In genomic region chr7:27591266-27592216, GRCm38 (mm10) we compare ENCODE assay signal across 8 mouse cellular contexts. TPM values are rescaled to one million over a fixed set of nuclear protein-coding genes. Genes with fewer than 3 reads are reported as not detected.
DNase-seq lines count a peak whose midpoint lies in the region; ATAC-seq and TF ChIP-seq lines count a peak whose summit lies in the region.

Gene Akt2, plus strand, starts transcription at chr7:27591552.

- peak; percentile 96 for ATAC-seq in forebrain, embryonic 14.5 days
- ATAC-seq in lung, embryonic 14.5 days (ENCODE audit: insufficient read depth), result peak; percentile 95

- peak within 1 kb of the TSS; percentile 99 for H3K27ac ChIP-seq in ES-E14 (ENCODE audit: insufficient read depth, low read depth, low read length, poor library complexity, severe bottlenecking)
- peak within 1 kb of the TSS; percentile 99 for H3K27ac ChIP-seq in forebrain, embryonic 14.5 days (ENCODE audit: low read depth, low read length)
- H3K27ac ChIP-seq in lung, embryonic 14.5 days (ENCODE audit: low read depth), result peak within 1 kb of the TSS; percentile 97
- peak within 1 kb of the TSS; percentile 97 for H3K27ac ChIP-seq in olfactory bulb, adult 2 months (ENCODE audit: insufficient read depth, low read depth, low read length)
- peak within 1 kb of the TSS; percentile 99 for H3K27ac ChIP-seq in thymus, adult 2 months (ENCODE audit: control insufficient read depth, insufficient read depth, low read length)

- in situ Hi-C loops in ES-E14 (cut with MboI; ENCODE audit: low sequenced_read_pairs in 2 of 2, unreplicated experiment in 2 of 2), result no loop called here

- H3K4me3 ChIP-seq in ES-E14 (ENCODE audit: insufficient read depth in 1 of 2, low read depth in 1 of 2, low read length in 2 of 2, poor library complexity in 1 of 2, severe bottlenecking in 1 of 2), result peak within 1 kb of the TSS; percentile 78 to 94
- peak within 1 kb of the TSS; percentile 70 for H3K4me3 ChIP-seq in forebrain, embryonic 14.5 days (ENCODE audit: low read depth, low read length)
- H3K4me3 ChIP-seq in lung, embryonic 14.5 days (ENCODE audit: low read depth, low read length), result peak within 1 kb of the TSS; percentile 69
- peak within 1 kb of the TSS; percentile 84 for H3K4me3 ChIP-seq in olfactory bulb, adult 2 months (ENCODE audit: insufficient read depth, low read depth, low read length)
- H3K4me3 ChIP-seq in thymus, adult 2 months (ENCODE audit: control insufficient read depth, insufficient read depth, low read length), result peak within 1 kb of the TSS; percentile 86

- H3K4me2 ChIP-seq in forebrain, embryonic 14.5 days (ENCODE audit: low read length), result peak within 1 kb of the TSS; percentile 70
- peak within 1 kb of the TSS; percentile 79 for H3K4me2 ChIP-seq in lung, embryonic 14.5 days

- H3K9ac ChIP-seq in ES-E14 (ENCODE audit: insufficient read depth, low read depth, low read length, poor library complexity, severe bottlenecking), result peak within 1 kb of the TSS; percentile 97
- peak within 1 kb of the TSS; percentile 91 for H3K9ac ChIP-seq in forebrain, embryonic 14.5 days (ENCODE audit: low read length)
- H3K9ac ChIP-seq in lung, embryonic 14.5 days, result peak within 1 kb of the TSS; percentile 77

- H3K9me3 ChIP-seq in ES-E14 (ENCODE audit: control insufficient read depth, insufficient read depth, low read depth, low read length), result no peaks in the 10 kb centered on the region
- H3K9me3 ChIP-seq in forebrain, embryonic 14.5 days (replicated peaks; ENCODE audit: control insufficient read depth, low read length), result no peaks in the 10 kb centered on the region
- H3K9me3 ChIP-seq in lung, embryonic 14.5 days (ENCODE audit: low read depth, low read length), result no peaks in the 10 kb centered on the region

- WGBS in forebrain, embryonic 14.5 days, result 0% methylated on average over 42 of the region's 71 CpGs
- under 1% methylated on average over 54 of the region's 71 CpGs for WGBS in lung, embryonic 14.5 days
- 1% methylated on average over 69 of the region's 71 CpGs for WGBS in olfactory bulb, adult 2 months
- under 1% methylated on average over 64 of the region's 71 CpGs for WGBS in thymus, adult 2 months

- H3K36me3 ChIP-seq in ES-E14 (ENCODE audit: control insufficient read depth, insufficient read depth, low read length, poor library complexity, severe bottlenecking), result peaks cover 11% of the 10 kb centered on the region; the same call in 1 of the 2 replicates
- H3K36me3 ChIP-seq in forebrain, embryonic 14.5 days (ENCODE audit: control insufficient read depth, insufficient read depth, low read length), result no peaks in the 10 kb centered on the region
- H3K36me3 ChIP-seq in lung, embryonic 14.5 days (ENCODE audit: insufficient read depth), result peaks cover 4% of the 10 kb centered on the region; the same call in 1 of the 2 replicates
- H3K36me3 ChIP-seq in thymus, adult 2 months (ENCODE audit: control insufficient read depth, insufficient read depth, low read length), result no peaks in the 10 kb centered on the region

- peak; percentile 8; the same call in 1 of the 2 replicates for TF ChIP-seq CTCF in lung, embryonic 14.5 days (IDR thresholded peaks at IDR 0.05; ENCODE audit: low read depth)
- no peak for TF ChIP-seq CTCF in olfactory bulb, adult 2 months (IDR thresholded peaks at IDR 0.05; ENCODE audit: insufficient read depth, low read depth, low read length)
- peak; percentile 20; the same call in 1 of the 2 replicates for TF ChIP-seq CTCF in thymus, adult 2 months (IDR thresholded peaks at IDR 0.05; ENCODE audit: borderline replicate concordance, control insufficient read depth, extremely low read depth, insufficient read depth, low read length, poor library complexity)

- intact Hi-C loops in heart, postnatal 14 days (cut with DNase I), result loop anchor here (5.0 kb wide), 1 partner anchor 96 kb away; the partner anchor contains the start of gene Zfp607b

- peaks cover 8 to 16% of the 10 kb centered on the region in 2 experiments for H3K4me1 ChIP-seq in ES-E14 (ENCODE audit: control insufficient read depth in 2 of 2, insufficient read depth in 2 of 2, low read length in 2 of 2, poor library complexity in 1 of 2)
- H3K4me1 ChIP-seq in forebrain, embryonic 14.5 days (ENCODE audit: control insufficient read depth, insufficient read depth, low read length), result peaks cover 7% of the 10 kb centered on the region
- peaks cover 10% of the 10 kb centered on the region for H3K4me1 ChIP-seq in lung, embryonic 14.5 days (ENCODE audit: insufficient read depth)
- H3K4me1 ChIP-seq in olfactory bulb, adult 2 months (ENCODE audit: control insufficient read depth, insufficient read depth, low read length), result peaks cover 12% of the 10 kb centered on the region
- H3K4me1 ChIP-seq in thymus, adult 2 months (replicated peaks; ENCODE audit: control insufficient read depth, insufficient read depth, low read length), result peaks cover 15% of the 10 kb centered on the region

- peak; percentile 86 for DNase-seq in ES-E14 (ENCODE audit: low read depth, low spot score)
- DNase-seq in cerebellum, adult 11 months, result peak; percentile 98
- peak; percentile 99 for DNase-seq in forebrain, embryonic 14.5 days (ENCODE audit: low spot score)
- DNase-seq in heart, postnatal 14 days, result peak; percentile 87 to 90
- peak; percentile 91 to 95 for DNase-seq in layer of hippocampus, adult 18-20 months (ENCODE audit: low spot score in 2 of 2)
- peak; percentile 96 for DNase-seq in lung, embryonic 14.5 days
- peak; percentile 93 for DNase-seq in thymus, adult 2 months

- H3K27me3 ChIP-seq in forebrain, embryonic 14.5 days (replicated peaks; ENCODE audit: control insufficient read depth, insufficient read depth, low read length), result no peaks in the 10 kb centered on the region
- H3K27me3 ChIP-seq in lung, embryonic 14.5 days (ENCODE audit: insufficient read depth, low read length), result no peaks in the 10 kb centered on the region
- no peaks in the 10 kb centered on the region for H3K27me3 ChIP-seq in thymus, adult 2 months (ENCODE audit: control insufficient read depth, insufficient read depth, low read length)

- TF ChIP-seq POLR2A in olfactory bulb, adult 2 months (IDR thresholded peaks at IDR 0.05; ENCODE audit: insufficient read depth, low read depth, low read length), result peak; percentile 70
- peak; percentile 77 for TF ChIP-seq POLR2A in thymus, adult 2 months (IDR thresholded peaks at IDR 0.05; ENCODE audit: control insufficient read depth, extremely low read depth, insufficient read depth, low read length, poor library complexity)

TF ChIP-seq in ES-E14, 5 proteins besides CTCF, POLR2A, EP300 and RAD21:
- TF ChIP-seq MAFK (IDR thresholded peaks at IDR 0.05; ENCODE audit: insufficient read depth, low read depth, low read length) (no peak), CHD2 (IDR thresholded peaks at IDR 0.05; ENCODE audit: low read depth, low read length) (no peak), ZC3H11A (IDR thresholded peaks at IDR 0.05; ENCODE audit: borderline replicate concordance, low read depth, low read length) (no peak), HCFC1 (IDR thresholded peaks at IDR 0.05; ENCODE audit: borderline replicate concordance, insufficient read depth, low read length) (peak; percentile 63; the same call in 1 of the 2 replicates), ZNF384 (IDR thresholded peaks at IDR 0.05; ENCODE audit: low read depth, low read length) (peak; percentile 44; the same call in 1 of the 2 replicates)

RNA-seq across cellular contexts. Expression of gene Akt2, which starts in this region (rescaled TPM):
- total RNA-seq in ES-E14 (2012; rRNA removed), result 42.2 and 44.8 TPM in 2 replicates
- 80.6 and 85.8 TPM in 2 replicates for polyA plus RNA-seq in forebrain, embryonic 14.5 days (2014; fragmentation: Nextera tagmentation; extraction: Ambion mirVana)
- total RNA-seq in heart, postnatal 14 days (2021), result 100 to 1,000 TPM; 169 to 170 TPM
- total RNA-seq in layer of hippocampus, adult 18-20 months (2021), result 100 to 1,000 TPM in 1 of 2 experiments, 10 to 100 TPM in 1; 88.8 to 103 TPM
- 92.6 and 98.9 TPM in 2 replicates for polyA plus RNA-seq in lung, embryonic 14.5 days (2014; fragmentation: Nextera tagmentation; extraction: Ambion mirVana)
- polyA plus RNA-seq in olfactory bulb, adult 2 months (2012; ENCODE audit: insufficient read depth, insufficient read length, low replicate concordance, missing spikeins), result not detected in 2 replicates
- polyA plus RNA-seq in thymus, adult 2 months (2012; rRNA removed), result 133 and 139 TPM in 2 replicates

Comparison
In these comparisons a context has a peak if more than half of its experiments do, and no peak if none do; other contexts are left out.
1. Peak in every context shown above with its lines: DNase-seq, ATAC-seq, H3K4me3 ChIP-seq and H3K27ac ChIP-seq.